In genomic region chr1:140851568-140851967, GRCm38 (mm10) we compare ENCODE assay signal across 16 mouse cellular contexts.
"Had no signal": no experiment of that assay in that cellular context is flagged by ENCODE, and none has a peak within 500 bp of the region (broad histone marks: within the 10 kb centered on the region; RNA-seq: fewer than 3 reads in every experiment).

No protein-coding gene starts in this region.

- ATAC-seq: midbrain, embryonic 15.5 days had no signal

- H3K36me3 ChIP-seq: limb, embryonic 13.5 days; midbrain, embryonic 15.5 days; neural tube, embryonic 12.5 days; stomach, embryonic 15.5 days had no signal

- H3K9ac ChIP-seq: limb, embryonic 13.5 days; liver, embryonic 14.5 days; midbrain, embryonic 15.5 days; neural tube, embryonic 12.5 days; stomach, embryonic 15.5 days had no signal

- H3K9me3 ChIP-seq: limb, embryonic 13.5 days; midbrain, embryonic 15.5 days; neural tube, embryonic 12.5 days; stomach, embryonic 15.5 days had no signal

- H3K4me2 ChIP-seq: limb, embryonic 13.5 days; midbrain, embryonic 15.5 days; neural tube, embryonic 12.5 days; stomach, embryonic 15.5 days had no signal

- DNase-seq: kidney, adult 11 months; kidney, adult 9 months; kidney, postnatal 14 days; layer of hippocampus, adult 9-11 months; layer of hippocampus, postnatal 36 days; left cerebral cortex, postnatal 4 days; lung, adult 18-20 months; lung, postnatal 36 days; spleen, adult 18-20 months; thymus, adult 2 months; thymus, postnatal 36 days had no signal

- H3K4me1 ChIP-seq: limb, embryonic 13.5 days; midbrain, embryonic 15.5 days; neural tube, embryonic 12.5 days; stomach, embryonic 15.5 days had no signal

- H3K4me3 ChIP-seq: limb, embryonic 13.5 days; midbrain, embryonic 15.5 days; neural tube, embryonic 12.5 days; stomach, embryonic 15.5 days had no signal

- H3K27me3 ChIP-seq: limb, embryonic 13.5 days; midbrain, embryonic 15.5 days; neural tube, embryonic 12.5 days; stomach, embryonic 15.5 days had no signal

- H3K27ac ChIP-seq: limb, embryonic 13.5 days; liver, embryonic 14.5 days; midbrain, embryonic 15.5 days; neural tube, embryonic 12.5 days; stomach, embryonic 15.5 days had no signal
